Mouse (Mus musculus) inflammation-experienced regulatory T-cells, adult 16 weeks (primary cell): ENCODE results near the gene Gm8246. TPM values are rescaled to one million over a fixed set of nuclear protein-coding genes. Genes with fewer than 3 reads are reported as not detected.

Source experiments
- polyA plus RNA-seq: library from polyadenylated mRNA; unstranded; fragments of 100-300 nt; shearing (Covaris generic); gene quantifications from one replicate; pipeline ENCODE4 v1.2.1, GENCODE M21; 2017

Gm8246 gene
- 0.60 TPM for polyA plus RNA-seq

DNA sequence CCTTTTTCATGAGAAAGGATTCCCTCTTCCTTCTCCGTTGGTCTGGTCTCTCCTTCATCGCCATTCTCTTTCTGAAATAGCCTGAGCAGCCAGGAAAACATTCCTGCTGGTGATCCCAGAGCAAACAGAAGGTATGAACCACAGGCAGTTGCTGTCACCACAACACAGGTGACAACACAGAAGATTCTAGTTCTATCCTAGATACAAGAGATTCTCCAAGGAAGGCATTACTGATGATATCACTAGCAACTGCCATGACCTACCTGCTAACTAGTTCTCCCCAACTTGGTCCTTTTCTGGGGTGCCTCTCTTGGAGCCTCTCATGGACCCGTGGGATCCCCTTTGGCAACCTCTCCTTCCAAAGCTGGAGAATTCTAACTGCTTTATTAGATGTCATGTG, at the start of gene Gm8246:
Gene Gm8246 (minus strand): TSS at position 101 of the 400 bp plus-strand sequence.

DNA sequence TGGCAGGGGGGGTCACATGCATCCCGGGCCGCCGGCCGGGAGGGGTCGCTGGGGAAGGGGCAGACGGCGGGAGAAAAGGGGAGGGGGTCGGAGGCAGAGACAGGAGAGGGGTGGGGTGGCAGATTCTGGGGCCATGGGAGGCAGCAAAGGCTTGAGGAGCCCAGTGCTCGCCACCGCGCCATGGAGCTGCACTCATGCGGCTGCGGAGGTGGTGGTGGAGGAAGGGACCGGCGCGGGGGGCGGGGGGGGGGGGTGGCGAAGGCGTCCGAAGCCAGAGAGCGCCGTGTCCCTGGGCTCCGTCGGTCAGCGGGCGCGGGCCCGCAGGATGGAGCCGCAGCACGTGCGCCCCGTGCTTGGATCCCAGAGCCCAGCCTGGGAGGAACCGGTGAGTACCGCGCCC, 23.7 kb upstream of the Gm8246 start, which contains the start of gene Gm3488:
Gene Gm3488 (plus strand): TSS at position 301 of the 400 bp plus-strand sequence.

DNA sequence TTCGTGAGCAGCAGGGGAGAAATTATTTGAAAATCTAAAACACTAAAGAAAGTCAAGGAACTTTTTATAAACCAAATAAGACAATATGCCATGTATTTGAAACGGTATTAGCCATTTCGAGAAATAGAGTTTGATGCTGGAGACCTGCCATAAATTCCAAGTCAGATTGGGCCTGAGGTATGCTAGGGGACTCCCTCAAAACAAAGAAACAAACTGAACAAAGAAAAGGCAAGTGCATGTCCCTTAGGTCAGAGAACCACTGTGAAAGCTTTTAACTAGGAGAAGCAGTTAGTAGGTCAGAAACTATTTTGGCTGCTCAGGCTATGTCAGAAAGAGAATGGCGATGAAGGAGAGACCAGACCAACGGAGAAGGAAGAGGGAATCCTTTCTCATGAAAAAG, 6.3 kb upstream of the Gm8246 start, which contains the start of gene Gm3187:
Gene Gm3187 (plus strand): TSS at position 301 of the 400 bp plus-strand sequence.

GRCm38 (mm10) chr14:5455367-5455766, 22.3 kb downstream of the Gm8246 start, which contains the start of gene Gm3194:
Gene Gm3194 (minus strand): TSS chr14:5455467.

Other genes with a start within 250 kb of the Gm8246 start
- gene Gm3526, start 217.2 kb downstream of the Gm8246 start, polyA plus RNA-seq = not detected
- gene Gm3542, start 142.9 kb downstream of the Gm8246 start, polyA plus RNA-seq = not detected
- gene Gm3500, start 88.8 kb downstream of the Gm8246 start, polyA plus RNA-seq = 10.4 TPM
- 2.7 TPM for gene Gm3194, start 22.4 kb downstream of the Gm8246 start, polyA plus RNA-seq
- gene Gm3187, start 6.4 kb upstream of the Gm8246 start, polyA plus RNA-seq = not detected
- gene Gm3488, start 23.8 kb upstream of the Gm8246 start, polyA plus RNA-seq = 11.4 TPM
- not detected for gene Gm3532, start 60.7 kb upstream of the Gm8246 start, polyA plus RNA-seq
- not detected for gene Gm8265, start 155.2 kb upstream of the Gm8246 start, polyA plus RNA-seq
- gene Gm9603, start 209.6 kb upstream of the Gm8246 start, polyA plus RNA-seq = not detected